7 mouse cellular contexts compared by ENCODE assay signal in genomic region chr1:13052067-13052460, GRCm38 (mm10).
DNase-seq lines count a peak whose midpoint lies in the region; ATAC-seq and TF ChIP-seq lines count a peak whose summit lies in the region.

No protein-coding gene starts in this region.

- TF ChIP-seq CTCF in lung, postnatal 0 days (IDR thresholded peaks at IDR 0.05): peak; percentile 74

- in situ Hi-C loops in ES-E14 (cut with MboI; ENCODE audit: low sequenced_read_pairs in 2 of 2, unreplicated experiment in 2 of 2): loop anchor here (5.0 kb wide), 1 partner anchor 80 kb away; no protein-coding TSS in a partner anchor

- H3K27ac ChIP-seq in ES-E14 (ENCODE audit: insufficient read depth, low read depth, low read length, poor library complexity, severe bottlenecking): no peak overlapping the region
- no peak overlapping the region for H3K27ac ChIP-seq in heart, embryonic 11.5 days (ENCODE audit: low read depth, low read length)
- no peak overlapping the region for H3K27ac ChIP-seq in kidney, embryonic 16.5 days (ENCODE audit: low read length)
- H3K27ac ChIP-seq in lung, postnatal 0 days (ENCODE audit: low read length): no peak overlapping the region

- 0 out of 4 replicates have a peak, but pooled peaks cover 0 to 2% of the 10 kb centered on the region in 2 experiments for H3K4me1 ChIP-seq in ES-E14 (ENCODE audit: control insufficient read depth in 2 of 2, insufficient read depth in 2 of 2, low read length in 2 of 2, poor library complexity in 1 of 2)
- H3K4me1 ChIP-seq in heart, embryonic 11.5 days (ENCODE audit: control insufficient read depth, insufficient read depth, low read length): no peaks in the 10 kb centered on the region
- no peaks in the 10 kb centered on the region for H3K4me1 ChIP-seq in kidney, embryonic 16.5 days (ENCODE audit: insufficient read depth, low read length)
- no peaks in the 10 kb centered on the region for H3K4me1 ChIP-seq in lung, postnatal 0 days (ENCODE audit: insufficient read depth, low read depth, low read length)

- H3K36me3 ChIP-seq in ES-E14 (ENCODE audit: control insufficient read depth, insufficient read depth, low read length, poor library complexity, severe bottlenecking): no peaks in the 10 kb centered on the region
- H3K36me3 ChIP-seq in heart, embryonic 11.5 days (ENCODE audit: control insufficient read depth, insufficient read depth, low read length): no peaks in the 10 kb centered on the region
- H3K36me3 ChIP-seq in kidney, embryonic 16.5 days (ENCODE audit: insufficient read depth, low read length): no peaks in the 10 kb centered on the region
- H3K36me3 ChIP-seq in lung, postnatal 0 days (ENCODE audit: insufficient read depth, low read length): no peaks in the 10 kb centered on the region

- 8% methylated on average over 7 of the region's 7 CpGs for WGBS in heart, embryonic 11.5 days (ENCODE audit: insufficient replicate concordance)
- 13% methylated on average over 7 of the region's 7 CpGs for WGBS in kidney, embryonic 16.5 days
- WGBS in lung, postnatal 0 days: 12% methylated on average over 7 of the region's 7 CpGs

- H3K9ac ChIP-seq in ES-E14 (ENCODE audit: insufficient read depth, low read depth, low read length, poor library complexity, severe bottlenecking): no peak overlapping the region
- no peak overlapping the region for H3K9ac ChIP-seq in heart, embryonic 11.5 days (ENCODE audit: low read depth, low read length)
- H3K9ac ChIP-seq in kidney, embryonic 16.5 days (replicated peaks; ENCODE audit: low read length): no peak overlapping the region
- H3K9ac ChIP-seq in lung, postnatal 0 days (replicated peaks; ENCODE audit: low read depth): no peak overlapping the region

- TF ChIP-seq EP300 in lung, postnatal 0 days (IDR thresholded peaks at IDR 0.05): no peak

- DNase-seq in CD4-positive, CD25-positive, alpha-beta regulatory T cell, adult 2 months (ENCODE audit: low read depth, low spot score): peak; percentile 61
- DNase-seq in ES-E14 (ENCODE audit: low read depth, low spot score): no peak
- peak; percentile 34 for DNase-seq in cerebellum, adult 9-10 months
- peak; percentile 76 for DNase-seq in lung, postnatal 0 days (ENCODE audit: low spot score)
- DNase-seq in retina, embryonic 14.5 days (ENCODE audit: low spot score): peak; percentile 81

- H3K4me3 ChIP-seq in ES-E14 (ENCODE audit: insufficient read depth in 1 of 2, low read depth in 1 of 2, low read length in 2 of 2, poor library complexity in 1 of 2, severe bottlenecking in 1 of 2): no peak overlapping the region
- no peak overlapping the region for H3K4me3 ChIP-seq in heart, embryonic 11.5 days (ENCODE audit: low read depth, low read length)
- H3K4me3 ChIP-seq in kidney, embryonic 16.5 days (ENCODE audit: low read length): no peak overlapping the region
- peak overlapping the region; percentile 15; the same call in 1 of the 2 replicates for H3K4me3 ChIP-seq in lung, postnatal 0 days (ENCODE audit: low read depth, low read length)

- H3K27me3 ChIP-seq in heart, embryonic 11.5 days (ENCODE audit: control insufficient read depth, insufficient read depth, low read length): peaks cover 24% of the 10 kb centered on the region
- H3K27me3 ChIP-seq in kidney, embryonic 16.5 days (ENCODE audit: insufficient read depth, low read length): peaks cover 6% of the 10 kb centered on the region; the same call in 1 of the 2 replicates
- no peaks in the 10 kb centered on the region for H3K27me3 ChIP-seq in lung, postnatal 0 days (replicated peaks; ENCODE audit: insufficient read depth, low read length)

- ATAC-seq in heart, embryonic 11.5 days (replicated peaks; ENCODE audit: insufficient number of reproducible peaks, low FRiP score, low TSS enrichment): no peak
- peak; percentile 31; the same call in 1 of the 2 replicates for ATAC-seq in kidney, embryonic 16.5 days (ENCODE audit: low FRiP score, low TSS enrichment)
- peak; percentile 32; the same call in 1 of the 2 replicates for ATAC-seq in lung, postnatal 0 days

- H3K9me3 ChIP-seq in ES-E14 (ENCODE audit: control insufficient read depth, insufficient read depth, low read depth, low read length): no peaks in the 10 kb centered on the region
- H3K9me3 ChIP-seq in heart, embryonic 11.5 days (replicated peaks; ENCODE audit: control insufficient read depth, low read length): no peaks in the 10 kb centered on the region
- H3K9me3 ChIP-seq in kidney, embryonic 16.5 days (ENCODE audit: low read length): no peaks in the 10 kb centered on the region
- no peaks in the 10 kb centered on the region for H3K9me3 ChIP-seq in lung, postnatal 0 days (ENCODE audit: low read length)

- H3K4me2 ChIP-seq in heart, embryonic 11.5 days: peak overlapping the region; percentile 45
- H3K4me2 ChIP-seq in kidney, embryonic 16.5 days (replicated peaks; ENCODE audit: low read depth, low read length): peak overlapping the region; percentile 35
- H3K4me2 ChIP-seq in lung, postnatal 0 days (replicated peaks; ENCODE audit: low read depth, low read length): peak overlapping the region; percentile 48; the same call in 1 of the 2 replicates

TF ChIP-seq in ES-E14, 5 proteins besides CTCF, POLR2A, EP300 and RAD21:
- TF ChIP-seq ZC3H11A (IDR thresholded peaks at IDR 0.05; ENCODE audit: borderline replicate concordance, low read depth, low read length) (peak; percentile 90), MAFK (IDR thresholded peaks at IDR 0.05; ENCODE audit: insufficient read depth, low read depth, low read length) (no peak)
